Mouse (Mus musculus) T-helper 1 cell (primary cell): ENCODE data around the gene Tm4sf4.

Source experiments
- in situ Hi-C: fragments of 300-600 bp; cut with MboI, MseI; formaldehyde crosslinking; loops from one replicate; pipeline ENCODE4 v1.15.1; 2025; ENCODE audit warnings: high pct_unique_total_duplicates

Gene Tm4sf4

GRCm38 (mm10) chr3:57425089-57425730, at the start of gene Tm4sf4:
Gene Tm4sf4, plus strand, starts transcription at chr3:57425314.
- in situ Hi-C loops: no loop called here

- in situ Hi-C loops: no loop called here
Observed at GRCm38 (mm10) chr3:57386423-57386822, 38.7 kb upstream of the Tm4sf4 start.

DNA sequence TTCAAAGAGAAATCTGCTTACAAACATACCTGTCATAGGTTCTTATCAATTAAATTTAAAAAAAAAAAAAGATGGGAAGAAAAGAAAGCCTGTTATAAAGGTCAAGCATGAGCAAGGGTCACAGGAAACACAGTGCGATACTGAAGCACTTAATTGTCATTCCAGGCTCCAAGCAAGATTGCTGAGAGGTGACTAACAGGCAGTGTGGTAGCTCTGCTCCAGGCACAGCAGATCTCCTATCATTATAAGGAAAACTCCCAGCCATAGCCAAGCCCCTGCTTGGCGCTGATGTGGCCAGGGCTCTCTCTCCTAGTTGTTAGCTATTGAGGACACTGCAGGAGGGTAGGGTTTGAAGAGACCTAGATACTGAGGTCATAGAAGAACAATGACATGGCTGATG, 38.2 kb upstream of the Tm4sf4 start:
- in situ Hi-C loops: no loop called here

- in situ Hi-C loops: no loop called here
Observed at GRCm38 (mm10) chr3:57387593-57387992, 37.5 kb upstream of the Tm4sf4 start.

DNA sequence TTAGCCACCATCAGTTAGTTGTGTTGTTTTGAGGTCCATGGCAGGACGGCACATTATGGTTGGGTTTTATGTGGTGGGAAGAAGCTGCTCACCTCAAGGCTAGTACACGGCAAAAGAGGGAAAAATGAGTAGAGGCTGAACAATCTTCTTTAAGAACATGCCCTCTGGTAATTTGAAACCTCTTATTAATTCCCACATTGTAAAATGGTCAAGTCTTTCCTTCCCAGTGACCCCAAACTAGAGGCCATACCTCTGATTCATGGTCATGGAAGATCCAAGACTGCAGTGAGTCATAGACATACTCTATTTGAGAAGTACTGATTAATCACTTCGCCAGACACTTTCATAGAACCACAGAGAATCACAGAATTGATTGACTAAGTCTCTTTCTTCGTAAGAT, 13.6 kb upstream of the Tm4sf4 start:
- in situ Hi-C loops: loop anchor here (25.0 kb wide), 1 partner anchor 1374 kb away; no protein-coding TSS in a partner anchor

DNA sequence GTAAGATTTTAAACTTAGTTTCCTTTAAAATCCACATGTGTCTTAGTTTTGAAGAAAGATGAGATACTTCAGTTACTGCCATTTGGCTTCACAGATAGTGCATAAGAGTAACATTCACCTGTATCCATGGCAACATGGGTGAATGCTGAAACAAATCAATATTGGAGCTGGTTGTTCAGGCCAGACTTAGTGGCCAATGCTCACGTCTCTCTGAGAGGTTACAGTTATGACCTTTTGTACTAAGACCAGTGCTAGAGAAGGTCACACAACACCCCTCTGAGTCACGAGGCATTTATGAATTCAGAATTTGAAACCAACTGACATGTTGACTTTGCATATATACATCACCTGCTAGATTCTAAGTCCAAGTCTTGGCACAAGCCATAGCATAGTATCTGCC, 4.9 kb upstream of the Tm4sf4 start:
- in situ Hi-C loops: loop anchor here (25.0 kb wide), 1 partner anchor 1383 kb away; no protein-coding TSS in a partner anchor

DNA sequence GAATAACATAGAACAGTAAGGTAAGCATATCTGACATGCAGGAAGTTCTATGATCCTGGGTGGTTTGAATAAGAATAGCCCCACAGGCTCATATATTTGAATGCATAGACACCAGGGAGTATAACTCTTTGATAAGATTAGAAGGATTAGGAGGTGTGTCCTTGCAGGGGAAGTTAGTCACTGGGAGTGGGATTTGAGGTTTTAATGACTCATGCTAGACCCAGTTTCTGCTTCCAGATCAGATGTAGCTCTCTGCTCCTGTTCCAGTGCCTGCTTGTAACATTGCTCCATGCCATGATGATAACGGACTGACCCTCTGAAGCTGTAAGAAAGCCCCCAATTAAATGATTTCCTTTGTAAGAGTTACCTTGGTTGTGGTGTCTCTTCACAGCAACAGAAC, 4.5 kb upstream of the Tm4sf4 start:
- in situ Hi-C loops: loop anchor here (25.0 kb wide), 1 partner anchor 1383 kb away; no protein-coding TSS in a partner anchor

DNA sequence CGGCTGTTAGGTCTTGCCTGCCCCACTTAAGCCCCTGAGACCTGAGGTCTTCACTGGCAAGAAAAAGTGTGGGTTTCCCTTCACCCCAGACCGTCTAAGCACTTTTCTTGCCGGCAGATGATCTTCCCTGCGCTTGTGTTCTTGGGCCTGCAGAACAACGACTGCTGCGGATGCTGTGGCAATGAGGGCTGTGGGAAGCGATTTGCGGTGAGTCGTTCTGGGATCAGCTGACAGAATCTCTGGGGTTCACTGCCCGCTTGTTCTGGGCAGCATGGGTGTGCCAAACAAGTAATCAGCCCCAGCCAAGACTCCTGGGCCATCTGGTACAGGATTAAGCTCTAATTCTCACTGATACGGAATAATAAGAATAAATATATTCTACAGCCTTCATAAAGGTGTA, 1.2 kb downstream of the Tm4sf4 start:
- in situ Hi-C loops: no loop called here

- in situ Hi-C loops: no loop called here
Observed at GRCm38 (mm10) chr3:57428682-57429464, 3.8 kb downstream of the Tm4sf4 start.

- in situ Hi-C loops: no loop called here
Observed at GRCm38 (mm10) chr3:57429486-57429885, 4.4 kb downstream of the Tm4sf4 start.

- in situ Hi-C loops: no loop called here
Observed at GRCm38 (mm10) chr3:57431706-57432105, 6.6 kb downstream of the Tm4sf4 start.

DNA sequence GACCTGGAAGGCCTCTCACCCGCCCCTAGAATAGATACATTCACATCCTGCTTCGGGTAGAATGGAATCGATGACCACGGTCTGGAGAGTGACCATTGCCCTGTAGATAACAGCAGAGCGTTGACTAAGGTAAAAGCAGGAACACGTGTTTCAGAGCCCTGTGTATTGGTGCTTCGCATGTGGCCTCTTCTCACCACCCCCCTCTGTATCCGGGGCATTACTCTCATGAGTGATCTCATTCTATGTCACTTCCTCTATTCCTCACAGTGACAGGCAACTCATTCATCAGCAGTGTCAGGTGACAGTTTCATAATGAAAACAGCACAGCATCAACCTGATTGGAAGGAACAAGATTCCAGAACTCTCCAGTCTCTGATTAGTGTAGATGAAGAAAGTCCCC, 10.2 kb downstream of the Tm4sf4 start:
- in situ Hi-C loops: no loop called here

GRCm38 (mm10) chr3:57440956-57441355, 15.8 kb downstream of the Tm4sf4 start:
- in situ Hi-C loops: no loop called here

- in situ Hi-C loops: no loop called here
Observed at GRCm38 (mm10) chr3:57445706-57446105, 20.6 kb downstream of the Tm4sf4 start.

DNA sequence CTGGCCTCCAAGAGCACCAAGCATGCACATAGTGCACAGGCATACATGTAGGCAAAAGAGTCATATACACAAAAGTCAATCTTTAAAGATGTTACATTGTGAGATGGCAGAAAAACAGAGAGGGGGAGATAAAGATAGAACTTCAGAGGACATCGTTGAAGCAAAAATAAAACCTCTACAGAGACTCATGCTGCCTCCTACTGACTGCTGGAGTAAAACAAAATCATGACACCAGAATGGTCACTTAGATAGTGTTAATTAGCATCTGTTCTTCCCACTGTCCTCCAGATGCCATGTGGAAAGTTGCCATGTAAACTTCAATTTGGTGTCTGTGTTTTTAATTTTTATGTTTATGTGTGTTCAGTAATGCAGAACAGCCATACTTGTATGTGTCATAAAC, 22.8 kb downstream of the Tm4sf4 start:
- in situ Hi-C loops: no loop called here

GRCm38 (mm10) chr3:57448445-57448844, 23.3 kb downstream of the Tm4sf4 start:
- in situ Hi-C loops: no loop called here

DNA sequence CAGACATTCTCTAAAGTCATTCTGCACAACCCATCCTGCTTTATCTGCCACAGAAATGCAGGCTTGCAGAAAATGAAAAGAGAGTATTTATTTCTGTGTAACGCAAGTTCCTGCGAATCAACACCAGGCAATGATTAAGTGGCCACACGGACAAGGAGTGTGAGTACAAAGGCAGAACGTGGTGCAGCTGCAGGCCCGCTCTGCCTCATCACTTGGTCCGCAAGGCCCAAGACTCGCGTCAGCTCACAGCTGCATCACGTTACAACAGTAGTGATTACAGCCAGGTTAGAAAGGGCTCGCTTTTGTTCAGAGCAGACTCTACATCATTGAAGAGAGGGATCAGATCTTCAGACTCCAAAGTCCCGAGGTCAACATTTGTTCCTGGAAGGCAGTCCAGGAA, 33.5 kb downstream of the Tm4sf4 start:
- in situ Hi-C loops: no loop called here

GRCm38 (mm10) chr3:57463302-57463701, 38.2 kb downstream of the Tm4sf4 start:
- in situ Hi-C loops: no loop called here

DNA sequence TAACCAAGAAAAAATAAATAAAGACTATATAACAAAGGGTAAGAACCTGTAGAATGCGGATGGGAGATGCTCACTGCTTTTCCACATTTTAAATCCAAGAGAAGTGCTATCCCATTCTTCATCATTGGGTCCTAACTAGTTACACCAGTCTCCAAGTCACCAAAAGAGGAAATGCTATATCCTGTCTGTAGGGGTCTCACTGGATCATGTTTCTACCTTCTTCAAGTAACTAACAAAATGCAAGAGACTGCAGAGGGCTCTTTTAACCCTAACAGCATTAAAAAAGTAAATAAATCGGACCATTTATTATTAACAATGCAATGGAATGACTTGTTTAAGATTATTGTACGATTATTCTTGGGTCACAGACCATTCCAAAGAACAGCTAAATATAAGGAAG, 41.2 kb downstream of the Tm4sf4 start:
- in situ Hi-C loops: no loop called here

- in situ Hi-C loops: no loop called here
Observed at GRCm38 (mm10) chr3:57469325-57469724, 44.2 kb downstream of the Tm4sf4 start.

GRCm38 (mm10) chr3:57470326-57470725, 45.2 kb downstream of the Tm4sf4 start:
- in situ Hi-C loops: no loop called here

- in situ Hi-C loops: no loop called here
Observed at GRCm38 (mm10) chr3:57470981-57471601, 46.0 kb downstream of the Tm4sf4 start.

DNA sequence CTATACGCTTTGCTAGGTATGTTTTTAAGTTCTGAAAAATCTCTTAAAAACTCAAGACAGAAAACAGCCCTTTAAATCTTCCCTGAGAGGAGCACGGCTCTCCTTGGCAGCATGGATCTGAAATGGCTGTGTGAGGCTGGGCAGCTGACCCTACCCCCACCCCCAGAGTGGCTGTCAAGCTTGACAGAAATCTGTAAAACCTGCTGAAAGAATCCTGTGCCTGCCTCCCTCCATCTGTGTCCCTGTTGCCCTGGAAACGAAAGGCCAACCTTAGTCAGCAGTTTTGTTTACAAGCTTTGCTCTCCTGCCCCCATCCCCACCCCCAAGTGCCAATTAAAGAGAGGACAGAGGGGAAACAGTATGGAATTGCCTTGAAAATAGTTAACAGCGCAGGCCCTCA, 47.3 kb downstream of the Tm4sf4 start:
- in situ Hi-C loops: no loop called here
